Mouse (Mus musculus) myocyte (in vitro differentiated cells): ENCODE measurements around the gene Cux1.

Experiments
- CEBPB ChIP-seq: IDR thresholded peaks from 2 replicates; pipeline ENCODE4 v1.6.1; 2011; ENCODE audit warnings: mild to moderate bottlenecking, moderate library complexity; ENCODE audit not compliant: poor library complexity, insufficient read depth, severe bottlenecking
- E2F4 ChIP-seq: IDR thresholded peaks from one replicate; pipeline ENCODE4 v1.6.1; 2011; ENCODE audit warnings: mild to moderate bottlenecking, control low read depth, moderate library complexity; ENCODE audit not compliant: insufficient read depth
- MAX ChIP-seq: IDR thresholded peaks from one replicate; pipeline ENCODE4 v1.6.1; 2011; ENCODE audit warnings: low read depth, mild to moderate bottlenecking, control low read depth
- MYOD1 ChIP-seq, 3 experiments: IDR thresholded peaks; one replicate each; pipeline ENCODE4 v1.6.1; 2011; ENCODE audit warnings: control low read depth in 2 of 3, low read depth in 2 of 3, mild to moderate bottlenecking in 2 of 3, moderate library complexity in 1 of 3; ENCODE audit not compliant: insufficient read length in 2 of 3, control insufficient read depth in 1 of 3
- MYOG ChIP-seq, 3 experiments: IDR thresholded peaks; one replicate each; pipeline ENCODE4 v1.6.1; 2011; ENCODE audit warnings: control low read depth in 2 of 3, low read depth in 2 of 3, mild to moderate bottlenecking in 2 of 3; ENCODE audit not compliant: insufficient read length in 2 of 3, control insufficient read depth in 1 of 3, insufficient read depth in 1 of 3
- POLR2A ChIP-seq: IDR thresholded peaks from one replicate; pipeline ENCODE4 v1.6.1; 2011; ENCODE audit warnings: low read depth, mild to moderate bottlenecking, control low read depth, moderate library complexity; ENCODE audit not compliant: insufficient read length
- POLR2AphosphoS2 ChIP-seq: IDR thresholded peaks from one replicate; pipeline ENCODE4 v1.6.1; 2011; ENCODE audit warnings: low read depth, control low read depth; ENCODE audit not compliant: insufficient read length
- REST ChIP-seq: IDR thresholded peaks from one replicate; pipeline ENCODE4 v1.6.1; 2011; ENCODE audit warnings: mild to moderate bottlenecking, control low read depth, moderate library complexity; ENCODE audit not compliant: insufficient read depth, insufficient read length
- USF1 ChIP-seq: IDR thresholded peaks from one replicate; pipeline ENCODE4 v1.6.1; 2011; ENCODE audit warnings: low read depth, mild to moderate bottlenecking, control low read depth, moderate library complexity

DNA sequence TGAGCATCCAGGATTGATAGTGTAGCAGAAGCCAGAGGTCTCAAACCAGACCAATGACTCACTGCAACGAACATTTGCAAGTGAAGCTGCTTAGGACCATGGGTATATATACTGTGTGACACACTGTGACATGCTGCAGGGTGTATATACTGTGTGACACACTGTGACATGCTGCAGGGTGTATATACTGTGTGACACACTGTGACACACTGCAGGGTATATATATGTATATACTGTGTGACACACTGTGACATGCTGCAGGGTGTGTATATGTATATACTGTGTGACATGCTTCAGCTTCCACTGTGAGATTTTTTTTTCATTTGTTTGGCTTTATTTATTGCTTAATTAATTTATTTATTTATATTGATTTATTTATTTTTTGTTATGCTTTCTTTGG lies 45.1 kb upstream of the Cux1 start:
- TF ChIP-seq POLR2A (no peak), REST (no peak), E2F4 (no peak), MAX (no peak), USF1 (no peak), MYOD1 (IDR thresholded peaks at IDR 0.05; ENCODE audit: control insufficient read depth in 1 of 3, insufficient read length in 2 of 3, low read depth in 2 of 3) (no peak), POLR2AphosphoS2 (no peak), CEBPB (no peak), MYOG (IDR thresholded peaks at IDR 0.05; ENCODE audit: control insufficient read depth in 1 of 3, insufficient read depth in 1 of 3, insufficient read length in 2 of 3, low read depth in 2 of 3) (no peak)
